Mouse (Mus musculus) urinary bladder, adult 18-20 months (tissue): ENCODE data around the gene Gm7030.
"Not testable (repeated sequence)": the region's sequence is repeated elsewhere in the genome, so short reads cannot be mapped to it uniquely, and the experiment has no call there.

Source experiments
- DNase-seq, 2 experiments: peaks; one replicate each; pipeline ENCODE4 v3.0.0; 2022; ENCODE audit warnings: low spot score in 2 of 2, mixed read lengths in 2 of 2

Gene Gm7030

GRCm38 (mm10) chr17:36082519-36083232 is 46.5 kb downstream of the Gm7030 start:
- DNase-seq: peak in 1 of 2 experiments; percentile 18

- DNase-seq: not testable (repeated sequence)
Observed at GRCm38 (mm10) chr17:36081901-36082300, 47.3 kb downstream of the Gm7030 start.

- DNase-seq: peak; percentile 76 to 81
Observed at GRCm38 (mm10) chr17:36060829-36061228, 68.4 kb downstream of the Gm7030 start.
